Mouse (Mus musculus): ENCODE measurements around the gene Max. TPM values are rescaled to one million over a fixed set of nuclear protein-coding genes. Genes with fewer than 3 reads are reported as not detected.

The Max gene
- polyA plus RNA-seq, 1 experiment from 2014 or later: 17.3 TPM

DNA sequence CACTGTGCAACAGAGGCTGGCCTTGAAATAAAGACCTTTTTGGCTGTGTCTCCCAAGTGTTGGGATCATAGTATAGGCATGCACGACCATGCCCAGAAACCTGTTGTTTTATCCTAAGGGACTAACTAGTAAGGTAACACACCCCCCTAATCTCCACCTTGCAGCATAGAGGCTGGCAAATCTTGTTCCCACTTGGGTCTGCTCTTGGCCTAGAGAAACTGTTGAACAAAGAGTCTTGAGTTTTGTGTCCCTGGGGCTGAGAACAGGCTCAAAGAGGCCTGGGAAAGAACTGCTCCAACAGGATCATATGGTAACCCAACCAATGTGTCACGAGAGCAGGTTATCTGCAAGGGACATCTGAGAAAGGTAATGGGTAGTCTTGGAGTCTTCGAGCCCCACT, 27.6 kb downstream of the Max start:
- Histone ChIP-seq H3K9me3 (replicated peaks) (no peaks in the 10 kb centered on the region), H3K36me3 (peaks cover 52% of the 10 kb centered on the region), H3K27ac (replicated peaks) (no peak overlapping the region), H3K9ac (no peak overlapping the region), H3K27me3 (no peaks in the 10 kb centered on the region), H3K4me1 (no peaks in the 10 kb centered on the region), H3K4me2 (replicated peaks) (no peak overlapping the region), H3K4me3 (replicated peaks) (no peak overlapping the region)
- no peak for ATAC-seq (ENCODE audit: insufficient number of reproducible peaks, low FRiP score, low TSS enrichment, low read depth)
- 81% methylated on average over 3 of the region's 3 CpGs for WGBS

DNA sequence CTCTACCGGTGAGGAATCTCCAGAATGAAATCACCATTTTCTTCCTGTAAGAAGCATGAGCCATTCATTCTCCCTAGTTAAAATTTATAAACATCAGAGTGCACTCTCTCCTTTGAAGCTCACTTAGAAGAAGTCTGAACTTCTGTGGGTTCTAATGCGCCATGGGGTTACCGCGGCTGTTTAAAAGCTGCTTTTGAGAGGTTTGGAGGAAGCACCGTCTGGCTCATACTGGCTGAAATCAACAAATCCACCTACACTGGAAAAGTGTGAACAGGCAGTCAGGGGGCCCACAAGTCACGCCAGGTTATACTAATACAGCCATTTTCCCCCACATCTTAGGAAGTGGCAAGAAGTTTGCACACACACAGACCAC, 29.3 kb downstream of the Max start:
- 78% methylated on average over 6 of the region's 6 CpGs for WGBS
- Histone ChIP-seq H3K4me1 (no peaks in the 10 kb centered on the region), H3K27ac (replicated peaks) (0 out of 2 replicates have a peak overlapping the region, but pooled peaks have one; percentile 17), H3K9me3 (replicated peaks) (no peaks in the 10 kb centered on the region), H3K4me2 (replicated peaks) (no peak overlapping the region), H3K4me3 (replicated peaks) (no peak overlapping the region), H3K36me3 (peaks cover 36% of the 10 kb centered on the region), H3K9ac (no peak overlapping the region), H3K27me3 (no peaks in the 10 kb centered on the region)
- ATAC-seq (ENCODE audit: insufficient number of reproducible peaks, low FRiP score, low TSS enrichment, low read depth): no peak

DNA sequence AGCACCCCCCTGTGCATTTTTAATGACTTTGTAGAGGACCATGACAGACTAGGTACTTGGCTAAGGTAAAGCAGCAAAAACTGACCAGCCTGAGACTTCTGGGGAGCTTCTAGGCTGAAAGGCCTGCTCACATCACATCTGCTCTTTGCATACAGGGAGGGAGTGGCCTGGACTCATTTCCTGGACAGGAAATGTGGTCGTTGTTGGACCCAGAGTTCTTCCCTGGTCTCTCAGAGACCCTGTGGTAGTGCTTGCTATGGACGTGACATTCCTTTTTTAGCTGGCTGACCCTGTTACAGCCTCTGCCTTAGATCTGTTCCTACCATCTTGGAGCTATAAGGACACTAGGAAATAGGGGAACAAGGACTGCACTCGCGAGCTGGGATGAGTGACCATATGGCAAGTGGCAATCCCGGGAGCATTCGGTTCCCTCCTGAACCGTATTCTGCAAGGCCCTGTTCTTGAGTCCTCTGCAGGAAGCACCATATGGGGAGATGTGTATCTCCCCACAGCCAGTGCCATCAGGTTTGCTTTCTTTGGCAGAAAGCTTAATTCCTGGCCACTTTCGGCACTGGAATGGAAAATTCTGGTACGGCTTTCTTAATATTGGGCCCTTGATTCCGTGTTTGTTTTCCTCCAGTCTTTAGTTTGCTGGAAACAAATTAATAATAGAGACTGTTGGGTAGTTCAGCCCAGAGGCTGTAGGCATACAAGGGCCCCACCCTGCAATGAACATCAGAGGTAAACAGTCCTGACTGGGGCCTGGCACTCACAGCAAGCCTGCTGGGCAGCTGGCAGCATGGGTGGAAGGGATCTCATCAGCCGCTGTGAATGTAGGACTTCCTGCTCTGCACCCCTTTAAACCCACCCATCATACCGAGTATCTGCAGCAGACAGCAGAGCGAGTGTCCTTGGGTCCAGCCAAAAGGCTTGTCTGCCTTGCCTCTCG, 30.0 kb downstream of the Max start:
- Histone ChIP-seq H3K27ac (replicated peaks) (0 out of 2 replicates have a peak overlapping the region, but pooled peaks have one; percentile 17), H3K9ac (no peak overlapping the region), H3K27me3 (no peaks in the 10 kb centered on the region), H3K4me1 (no peaks in the 10 kb centered on the region), H3K4me2 (replicated peaks) (no peak overlapping the region), H3K9me3 (replicated peaks) (no peaks in the 10 kb centered on the region), H3K4me3 (replicated peaks) (no peak overlapping the region), H3K36me3 (peaks cover 31% of the 10 kb centered on the region)
- no peak for ATAC-seq (ENCODE audit: insufficient number of reproducible peaks, low FRiP score, low TSS enrichment, low read depth)
- WGBS: 75% methylated on average over 14 of the region's 14 CpGs

DNA sequence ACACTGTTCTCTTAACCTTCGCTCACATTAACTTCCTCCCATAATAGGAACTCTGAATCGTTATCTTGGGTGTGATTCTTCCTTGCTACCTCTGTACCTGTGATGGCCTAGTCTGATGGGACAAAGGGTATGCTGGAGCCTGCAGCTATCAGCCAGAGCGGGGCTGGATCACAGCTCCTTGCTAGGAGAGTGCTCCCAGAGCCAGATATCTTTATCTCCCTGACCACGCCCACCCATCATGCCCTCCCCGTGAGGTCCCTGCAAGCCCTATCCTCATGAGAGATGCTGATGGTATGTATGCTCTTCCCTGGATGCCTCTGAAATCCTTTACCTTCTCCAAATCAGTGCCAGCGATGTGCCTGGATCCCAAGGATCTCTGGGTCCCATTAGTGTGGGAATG, 31.8 kb downstream of the Max start:
- Histone ChIP-seq H3K27ac (replicated peaks) (no peak overlapping the region), H3K9me3 (replicated peaks) (no peaks in the 10 kb centered on the region), H3K36me3 (0 out of 2 replicates have a peak, but pooled peaks cover 14% of the 10 kb centered on the region), H3K4me1 (no peaks in the 10 kb centered on the region), H3K27me3 (no peaks in the 10 kb centered on the region), H3K4me2 (replicated peaks) (no peak overlapping the region), H3K4me3 (replicated peaks) (no peak overlapping the region), H3K9ac (no peak overlapping the region)
- no peak for ATAC-seq (ENCODE audit: insufficient number of reproducible peaks, low FRiP score, low TSS enrichment, low read depth)
- WGBS: 74% methylated on average over 6 of the region's 6 CpGs

DNA sequence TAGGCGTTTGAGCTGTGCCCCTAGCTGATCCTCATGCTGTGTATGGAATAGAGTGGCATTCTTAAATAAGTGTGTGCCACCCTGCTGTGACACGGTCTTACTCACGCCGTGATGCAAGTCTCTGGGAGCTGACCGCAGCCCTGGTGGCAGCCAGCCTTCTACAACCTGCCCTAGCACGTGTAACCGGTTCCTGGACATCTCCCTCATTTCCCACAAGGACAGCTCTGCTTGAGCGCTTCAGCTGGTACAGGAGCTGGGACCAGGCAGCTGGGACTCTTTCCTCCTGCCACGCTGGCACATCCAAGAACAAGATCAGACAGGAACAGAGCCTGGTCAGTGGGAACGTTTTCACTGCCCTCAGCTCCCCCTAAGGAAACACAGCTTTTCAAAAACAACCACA, 34.5 kb downstream of the Max start:
- no peaks in the 10 kb centered on the region for H3K27me3 ChIP-seq
- H3K27ac ChIP-seq (replicated peaks): 0 out of 2 replicates have a peak overlapping the region, but pooled peaks have one; percentile 40
- H3K9me3 ChIP-seq (replicated peaks): no peaks in the 10 kb centered on the region
- 62% methylated on average over 10 of the region's 10 CpGs for WGBS
- H3K4me1 ChIP-seq: no peaks in the 10 kb centered on the region
- no peak overlapping the region for H3K9ac ChIP-seq
- H3K4me2 ChIP-seq (replicated peaks): no peak overlapping the region
- no peak for ATAC-seq (ENCODE audit: insufficient number of reproducible peaks, low FRiP score, low TSS enrichment, low read depth)
- H3K4me3 ChIP-seq (replicated peaks): no peak overlapping the region
- 0 out of 2 replicates have a peak, but pooled peaks cover 8% of the 10 kb centered on the region for H3K36me3 ChIP-seq

DNA sequence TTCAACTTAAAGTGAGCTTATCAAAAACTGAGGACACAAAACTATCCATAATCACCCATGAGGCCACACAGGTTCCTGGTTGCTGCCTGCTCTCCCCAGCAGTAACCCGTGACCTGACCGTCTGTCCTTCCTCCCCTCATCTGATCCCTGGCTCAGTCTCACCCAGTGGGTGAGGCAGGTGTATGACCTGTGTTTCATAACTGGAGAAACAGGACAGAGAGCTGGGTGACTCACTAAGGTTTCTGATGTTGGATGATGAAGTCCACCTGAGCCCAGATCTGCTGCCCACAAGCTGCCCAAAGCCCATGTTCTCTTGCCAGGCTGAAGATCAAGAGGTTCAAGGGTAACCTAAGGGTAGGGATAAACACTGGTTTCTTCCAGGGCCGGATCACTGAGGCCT, 35.0 kb downstream of the Max start:
- WGBS: 80% methylated on average over 3 of the region's 3 CpGs
- H3K9ac ChIP-seq: no peak overlapping the region
- H3K36me3 ChIP-seq: 0 out of 2 replicates have a peak, but pooled peaks cover 4% of the 10 kb centered on the region
- H3K27me3 ChIP-seq: no peaks in the 10 kb centered on the region
- no peaks in the 10 kb centered on the region for H3K4me1 ChIP-seq
- no peak for ATAC-seq (ENCODE audit: insufficient number of reproducible peaks, low FRiP score, low TSS enrichment, low read depth)
- H3K9me3 ChIP-seq (replicated peaks): no peaks in the 10 kb centered on the region
- no peak overlapping the region for H3K4me3 ChIP-seq (replicated peaks)
- H3K4me2 ChIP-seq (replicated peaks): no peak overlapping the region
- 0 out of 2 replicates have a peak overlapping the region, but pooled peaks have one; percentile 40 for H3K27ac ChIP-seq (replicated peaks)

DNA sequence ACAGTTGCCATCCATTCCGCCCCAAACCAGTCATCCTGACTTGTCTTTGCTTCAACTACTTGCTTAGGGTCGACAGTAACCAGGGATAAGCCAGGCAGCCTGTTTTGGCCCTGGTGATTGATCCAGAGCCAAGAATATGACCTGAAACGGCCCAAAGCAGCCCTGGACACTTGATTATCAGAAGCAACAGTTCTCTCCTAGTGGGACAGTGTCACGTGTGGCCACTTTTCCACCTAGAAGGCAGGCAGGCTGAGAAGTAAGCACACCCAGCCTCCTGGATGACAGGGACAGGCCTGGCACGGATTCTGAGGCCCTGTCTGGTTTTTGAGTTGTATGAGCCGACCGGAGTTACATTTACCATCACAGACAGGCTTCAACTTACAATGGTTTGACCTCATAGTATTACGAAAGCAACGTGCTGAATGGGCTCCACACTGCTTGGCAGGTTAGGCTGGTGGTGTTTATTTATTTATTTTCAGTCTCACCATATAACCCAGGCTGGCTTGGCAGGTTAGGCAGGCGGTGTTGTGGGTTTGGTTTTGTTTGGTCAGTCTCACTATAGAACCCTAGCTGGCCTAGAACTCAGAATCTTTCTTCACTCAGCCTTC, 35.6 kb downstream of the Max start:
- H3K9me3 ChIP-seq (replicated peaks): no peaks in the 10 kb centered on the region
- H3K4me3 ChIP-seq (replicated peaks): no peak overlapping the region
- H3K27ac ChIP-seq (replicated peaks): no peak overlapping the region
- 73% methylated on average over 10 of the region's 10 CpGs for WGBS
- no peak for ATAC-seq (ENCODE audit: insufficient number of reproducible peaks, low FRiP score, low TSS enrichment, low read depth)
- H3K27me3 ChIP-seq: no peaks in the 10 kb centered on the region
- no peaks in the 10 kb centered on the region for H3K36me3 ChIP-seq
- H3K4me1 ChIP-seq: no peaks in the 10 kb centered on the region
- no peak overlapping the region for H3K4me2 ChIP-seq (replicated peaks)
- H3K9ac ChIP-seq: no peak overlapping the region

DNA sequence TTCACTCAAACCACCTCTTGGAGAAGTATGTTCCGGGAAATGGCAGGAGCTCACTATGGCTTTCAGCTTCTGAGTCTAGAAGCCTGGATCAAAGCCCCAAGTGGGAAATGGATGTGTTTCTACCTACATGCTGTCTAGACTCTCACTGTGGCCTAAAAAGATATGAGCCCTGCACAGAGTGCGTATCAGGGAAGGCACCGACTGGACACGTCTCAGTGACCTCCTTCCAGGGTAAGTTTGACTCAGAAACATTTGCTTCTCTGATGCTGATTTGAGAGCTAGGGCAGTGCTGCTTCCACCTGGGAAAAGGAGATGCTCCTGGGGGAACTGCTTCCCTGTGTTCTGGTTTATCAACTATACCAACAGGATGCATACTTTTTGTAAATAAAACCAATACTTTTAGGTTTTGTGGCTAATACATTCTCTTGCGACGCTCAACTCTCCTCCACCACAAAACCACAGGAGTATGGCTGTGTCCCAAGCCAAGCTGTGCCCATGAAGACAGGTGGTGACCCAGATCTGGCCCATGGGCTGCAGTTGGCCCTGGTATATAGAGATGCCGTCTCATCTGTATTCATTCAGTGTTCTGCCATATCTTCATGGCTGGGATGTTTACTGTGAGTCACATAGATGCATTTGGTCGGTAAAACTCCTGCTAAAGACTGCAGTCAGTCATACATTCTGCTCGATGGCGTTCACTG, 36.9 kb downstream of the Max start:
- 86% methylated on average over 10 of the region's 10 CpGs for WGBS
- ATAC-seq (ENCODE audit: insufficient number of reproducible peaks, low FRiP score, low TSS enrichment, low read depth): no peak
- H3K9ac ChIP-seq: no peak overlapping the region
- H3K27me3 ChIP-seq: no peaks in the 10 kb centered on the region
- H3K36me3 ChIP-seq: peaks cover 6% of the 10 kb centered on the region
- no peak overlapping the region for H3K27ac ChIP-seq (replicated peaks)
- H3K4me2 ChIP-seq (replicated peaks): no peak overlapping the region
- H3K4me1 ChIP-seq: no peaks in the 10 kb centered on the region
- H3K4me3 ChIP-seq (replicated peaks): no peak overlapping the region
- no peaks in the 10 kb centered on the region for H3K9me3 ChIP-seq (replicated peaks)

DNA sequence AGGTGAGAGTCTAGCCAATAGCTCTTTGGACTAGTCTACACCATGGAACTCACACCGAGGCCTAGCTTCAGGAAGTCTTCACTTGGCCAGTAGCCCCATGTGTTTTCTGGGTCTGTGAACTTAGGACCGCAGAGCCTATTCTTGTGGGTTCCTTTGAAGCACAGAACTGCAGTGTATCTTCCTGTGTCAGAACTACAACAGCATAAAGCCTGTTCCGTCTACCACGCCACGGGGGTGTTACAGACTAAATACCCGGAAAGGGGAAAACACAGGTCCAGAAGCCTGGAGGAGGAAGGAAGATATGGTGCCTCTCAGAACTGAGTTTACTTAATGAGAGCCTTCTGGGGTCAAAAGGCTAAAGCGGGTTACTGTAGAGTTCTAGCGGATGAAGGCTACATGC, 38.9 kb downstream of the Max start:
- WGBS: 89% methylated on average over 8 of the region's 8 CpGs
- no peaks in the 10 kb centered on the region for H3K4me1 ChIP-seq
- no peak overlapping the region for H3K4me2 ChIP-seq (replicated peaks)
- no peak overlapping the region for H3K4me3 ChIP-seq (replicated peaks)
- H3K27me3 ChIP-seq: no peaks in the 10 kb centered on the region
- ATAC-seq (ENCODE audit: insufficient number of reproducible peaks, low FRiP score, low TSS enrichment, low read depth): no peak
- peaks cover 10% of the 10 kb centered on the region for H3K36me3 ChIP-seq
- no peaks in the 10 kb centered on the region for H3K9me3 ChIP-seq (replicated peaks)
- no peak overlapping the region for H3K9ac ChIP-seq
- H3K27ac ChIP-seq (replicated peaks): no peak overlapping the region

DNA sequence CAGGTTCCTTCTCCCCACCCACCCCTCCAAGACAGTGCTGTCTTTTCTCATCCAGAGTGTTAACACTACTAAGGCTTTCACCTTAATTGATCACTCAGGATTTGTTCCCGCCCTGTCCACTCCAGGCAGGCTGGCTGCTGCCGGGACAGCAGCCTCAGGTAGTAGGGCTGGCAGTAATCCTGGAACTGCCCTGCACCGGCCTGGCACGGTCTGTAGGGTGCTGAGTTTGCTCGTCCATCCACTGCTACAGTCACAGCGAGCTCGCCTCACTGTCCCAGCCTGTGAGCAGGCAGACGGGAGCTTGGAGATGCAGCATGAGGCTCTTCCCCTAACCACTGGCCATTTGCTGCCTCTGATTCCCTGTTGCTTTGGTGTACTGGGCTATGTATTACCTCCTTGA, 41.0 kb downstream of the Max start:
- Histone ChIP-seq H3K36me3 (peaks cover 10% of the 10 kb centered on the region), H3K9ac (no peak overlapping the region), H3K27ac (replicated peaks) (no peak overlapping the region), H3K27me3 (no peaks in the 10 kb centered on the region), H3K4me2 (replicated peaks) (no peak overlapping the region), H3K4me1 (no peaks in the 10 kb centered on the region), H3K4me3 (replicated peaks) (no peak overlapping the region), H3K9me3 (replicated peaks) (no peaks in the 10 kb centered on the region)
- WGBS: 86% methylated on average over 8 of the region's 8 CpGs
- no peak for ATAC-seq (ENCODE audit: insufficient number of reproducible peaks, low FRiP score, low TSS enrichment, low read depth)

DNA sequence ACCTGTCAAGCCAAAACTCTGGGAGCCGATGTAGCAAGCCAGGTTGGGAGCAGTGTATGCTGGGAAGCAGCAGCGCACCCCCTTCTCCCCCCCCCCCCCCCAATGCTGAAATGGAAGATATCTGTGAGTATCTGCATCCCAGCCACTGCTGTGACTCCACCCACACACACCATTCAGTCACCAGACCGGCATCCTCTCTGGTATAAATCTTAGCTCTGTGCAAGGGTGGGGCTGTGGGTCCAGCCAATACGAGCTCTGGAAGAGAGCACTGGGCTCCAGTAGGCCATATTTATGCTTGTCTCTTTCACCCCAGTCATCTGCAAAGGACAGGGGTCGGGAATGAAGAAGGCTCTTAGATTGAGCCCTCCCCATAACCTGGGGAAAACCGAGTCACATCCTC, 41.6 kb downstream of the Max start:
- Histone ChIP-seq H3K27me3 (no peaks in the 10 kb centered on the region), H3K27ac (replicated peaks) (no peak overlapping the region), H3K36me3 (peaks cover 10% of the 10 kb centered on the region), H3K9ac (no peak overlapping the region), H3K4me3 (replicated peaks) (no peak overlapping the region), H3K4me2 (replicated peaks) (no peak overlapping the region), H3K9me3 (replicated peaks) (no peaks in the 10 kb centered on the region), H3K4me1 (no peaks in the 10 kb centered on the region)
- 77% methylated on average over 6 of the region's 6 CpGs for WGBS
- no peak for ATAC-seq (ENCODE audit: insufficient number of reproducible peaks, low FRiP score, low TSS enrichment, low read depth)

Measured in embryonic facial prominence, embryonic 15.5 days (tissue).